Mouse (Mus musculus) lung, postnatal 14 days (tissue): ENCODE results near the gene Casz1.

ENCODE experiments used
- DNase-seq: peaks from one replicate; pipeline ENCODE4 v3.0.0; 2021

Gene Casz1

DNA sequence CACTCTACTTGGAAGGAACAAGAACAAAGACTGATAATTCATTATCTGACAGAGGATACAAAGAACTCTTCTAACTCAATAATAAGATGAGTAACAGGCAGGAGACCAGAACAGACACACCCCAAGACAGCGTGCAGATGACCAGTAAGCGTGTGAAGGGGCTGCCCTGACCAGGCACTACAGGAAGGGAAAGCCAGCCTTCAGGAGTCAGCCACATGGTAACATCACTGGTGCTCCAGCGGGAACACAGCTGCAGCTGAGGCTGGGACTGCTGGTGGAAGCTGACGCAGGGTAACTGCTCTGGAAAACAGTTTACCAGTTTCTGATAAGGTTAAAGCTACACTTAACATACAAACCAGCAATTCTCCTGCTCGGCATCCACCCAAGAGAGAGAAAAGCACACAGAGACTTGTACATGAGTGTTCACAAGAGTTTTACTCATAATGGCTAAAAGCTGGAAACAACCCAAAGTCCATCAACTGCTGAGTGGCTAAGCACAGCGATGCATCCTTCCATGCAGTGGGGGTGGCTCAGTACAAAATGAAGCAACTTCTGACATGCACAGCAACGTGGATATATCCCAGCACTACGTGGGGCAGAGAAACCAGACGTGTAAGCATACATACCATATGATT lies 174.1 kb downstream of the Casz1 start:
- no peak for DNase-seq

DNA sequence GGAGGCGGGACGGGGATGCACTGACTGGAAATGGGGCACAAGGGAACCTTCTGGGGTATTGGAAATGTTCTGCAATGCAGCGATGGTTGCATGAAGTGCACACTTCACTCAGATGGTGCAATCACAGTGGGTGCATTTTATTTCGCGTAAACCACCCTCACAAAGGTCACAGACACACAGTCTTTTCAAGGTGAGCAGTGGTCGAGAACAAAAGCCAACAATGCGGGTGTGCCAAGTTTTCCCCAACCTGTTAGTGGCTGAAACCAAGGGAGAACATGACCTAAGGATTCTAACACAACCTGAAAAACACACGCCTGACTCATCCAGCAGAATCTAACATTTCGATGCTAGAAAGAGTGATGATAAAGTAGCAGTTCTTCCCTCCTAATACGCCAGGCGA lies 174.7 kb downstream of the Casz1 start:
- no peak for DNase-seq

DNA sequence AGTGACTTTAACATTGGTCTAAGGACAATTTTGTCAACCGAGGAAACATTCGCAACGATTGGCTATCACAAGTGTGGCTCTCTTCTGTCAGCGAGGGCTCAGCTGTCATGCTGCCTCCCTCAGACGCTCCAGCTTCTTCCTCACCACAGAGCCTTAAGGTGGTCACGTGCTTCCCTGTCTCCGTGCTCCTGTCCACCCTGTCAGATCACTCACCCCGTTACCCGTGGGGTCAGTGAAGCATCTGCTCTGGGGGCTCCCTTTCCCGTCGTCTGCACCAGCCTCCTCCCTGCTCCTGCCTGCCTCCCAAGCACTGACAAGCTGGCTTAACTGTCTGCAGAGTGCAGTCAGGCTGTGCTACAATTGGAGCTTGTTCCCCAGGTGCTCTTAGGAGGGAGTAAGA lies 175.6 kb downstream of the Casz1 start:
- no peak for DNase-seq

- no peak for DNase-seq
Measured at GRCm38 (mm10) chr4:148982274-148982673, 178.0 kb downstream of the Casz1 start.

GRCm38 (mm10) chr4:148984701-148985540 lies 180.7 kb downstream of the Casz1 start:
- no peak for DNase-seq

- no peak for DNase-seq
Measured at GRCm38 (mm10) chr4:148985541-148986476, 181.6 kb downstream of the Casz1 start.

DNA sequence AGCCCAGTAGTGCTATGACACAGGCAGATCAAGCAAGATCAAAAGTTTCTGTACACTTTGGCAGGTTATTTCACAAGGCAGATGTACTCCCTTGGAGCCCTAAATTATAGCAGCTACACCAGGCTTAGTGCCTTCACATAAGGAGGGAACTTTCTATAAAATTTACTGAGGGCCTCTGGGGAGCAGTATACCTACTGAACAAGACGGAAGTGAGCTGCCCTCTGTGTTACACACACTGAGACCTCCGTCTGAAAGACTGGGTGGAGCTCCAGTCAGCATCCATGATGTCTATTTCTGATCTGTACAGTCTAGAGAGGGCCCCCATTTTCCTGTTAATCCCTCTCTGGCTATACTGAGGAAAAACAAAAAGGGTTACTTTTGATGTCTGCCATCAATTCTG lies 185.8 kb downstream of the Casz1 start:
- no peak for DNase-seq

- DNase-seq = no peak
Measured at GRCm38 (mm10) chr4:148993948-148994347, 189.7 kb downstream of the Casz1 start.

- no peak for DNase-seq
Measured at GRCm38 (mm10) chr4:149000746-149001145, 196.5 kb downstream of the Casz1 start.

DNA sequence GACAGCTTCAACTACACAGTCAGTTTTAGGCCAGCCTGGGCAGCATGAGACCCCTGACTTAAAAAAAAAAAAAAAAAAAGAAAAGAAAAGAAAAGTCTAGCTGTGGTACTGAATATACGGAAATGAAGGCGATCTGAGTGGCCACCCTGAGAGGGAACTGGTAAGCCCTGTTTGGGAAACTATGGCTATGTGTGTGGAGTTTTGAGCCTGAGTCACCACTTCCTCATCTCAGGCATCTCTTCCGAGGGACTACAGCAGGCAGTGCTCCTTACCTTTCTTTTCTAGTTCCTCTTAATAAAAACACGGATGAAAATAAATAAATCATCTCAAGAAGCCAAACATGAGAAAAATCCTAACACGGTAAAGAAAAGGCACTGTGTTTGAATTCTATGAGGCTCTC lies 197.3 kb downstream of the Casz1 start:
- no peak for DNase-seq

DNA sequence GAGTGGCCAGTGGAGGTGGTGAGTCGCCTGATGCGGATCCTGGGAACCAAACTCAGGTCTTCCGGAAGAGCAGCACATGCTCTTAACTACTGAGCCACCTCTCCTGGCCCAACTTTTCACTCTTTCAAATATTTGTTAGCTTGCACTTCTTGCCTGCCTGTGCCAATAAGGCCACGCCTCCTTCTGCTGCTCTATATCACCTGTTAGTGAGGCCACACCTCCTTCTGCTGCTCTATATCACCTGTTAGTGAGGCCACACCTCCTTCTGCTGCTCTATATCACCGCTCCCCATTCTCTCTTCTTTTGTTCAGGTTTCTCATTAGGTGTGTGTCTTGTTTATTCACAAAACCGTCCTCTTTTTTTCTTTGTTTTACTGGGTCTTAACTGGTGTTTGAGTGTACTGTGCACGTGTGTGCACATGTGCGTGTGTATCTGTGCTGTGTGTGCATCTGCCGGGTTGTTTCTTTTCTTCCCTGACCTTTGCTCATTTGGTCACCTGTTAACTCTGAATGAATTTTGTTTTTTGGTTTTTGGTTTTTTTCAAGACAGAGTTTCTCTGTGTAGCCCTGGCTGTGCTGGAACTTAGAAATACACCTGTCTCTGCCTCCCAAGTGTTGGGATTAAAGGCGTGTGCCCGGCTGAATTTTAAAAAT lies 198.3 kb downstream of the Casz1 start:
- no peak for DNase-seq
